Mouse (Mus musculus): ENCODE data around the gene Sept9. TPM values are rescaled to one million over a fixed set of nuclear protein-coding genes. Genes with fewer than 3 reads are reported as not detected.

Sept9 gene
- polyA plus RNA-seq, 1 experiment: 12.2 TPM

- Histone ChIP-seq H3K36me3 (ENCODE audit: control insufficient read depth, insufficient read depth, low read length) (no peaks in the 10 kb centered on the region), H3K4me1 (ENCODE audit: control insufficient read depth, insufficient read depth, low read length) (no peaks in the 10 kb centered on the region), H3K4me3 (ENCODE audit: control insufficient read depth, low read depth, low read length) (no peak overlapping the region), H3K27me3 (ENCODE audit: control insufficient read depth, insufficient read depth, low read length) (no peaks in the 10 kb centered on the region), H3K27ac (ENCODE audit: control insufficient read depth, insufficient read depth, low read depth, low read length) (no peak overlapping the region)
- TF ChIP-seq POLR2A (IDR thresholded peaks at IDR 0.05; ENCODE audit: control insufficient read depth, low read depth, low read length) (no peak), CTCF (IDR thresholded peaks at IDR 0.05; ENCODE audit: control insufficient read depth, insufficient read depth, insufficient replicate concordance, low read depth, low read length) (no peak)
Observed at GRCm38 (mm10) chr11:117218498-117218897, 19.0 kb downstream of the Sept9 start.

- no peak overlapping the region for H3K4me3 ChIP-seq (ENCODE audit: control insufficient read depth, low read depth, low read length)
- no peak overlapping the region for H3K27ac ChIP-seq (ENCODE audit: control insufficient read depth, insufficient read depth, low read depth, low read length)
- H3K27me3 ChIP-seq (ENCODE audit: control insufficient read depth, insufficient read depth, low read length): no peaks in the 10 kb centered on the region
- H3K4me1 ChIP-seq (ENCODE audit: control insufficient read depth, insufficient read depth, low read length): no peaks in the 10 kb centered on the region
- TF ChIP-seq POLR2A (IDR thresholded peaks at IDR 0.05; ENCODE audit: control insufficient read depth, low read depth, low read length): no peak
- no peak for TF ChIP-seq CTCF (IDR thresholded peaks at IDR 0.05; ENCODE audit: control insufficient read depth, insufficient read depth, insufficient replicate concordance, low read depth, low read length)
- no peaks in the 10 kb centered on the region for H3K36me3 ChIP-seq (ENCODE audit: control insufficient read depth, insufficient read depth, low read length)
Observed at GRCm38 (mm10) chr11:117220777-117221176, 21.3 kb downstream of the Sept9 start.

GRCm38 (mm10) chr11:117221182-117221581 lies 21.7 kb downstream of the Sept9 start:
- Histone ChIP-seq H3K36me3 (ENCODE audit: control insufficient read depth, insufficient read depth, low read length) (no peaks in the 10 kb centered on the region), H3K4me3 (ENCODE audit: control insufficient read depth, low read depth, low read length) (no peak overlapping the region), H3K27me3 (ENCODE audit: control insufficient read depth, insufficient read depth, low read length) (no peaks in the 10 kb centered on the region), H3K4me1 (ENCODE audit: control insufficient read depth, insufficient read depth, low read length) (no peaks in the 10 kb centered on the region), H3K27ac (ENCODE audit: control insufficient read depth, insufficient read depth, low read depth, low read length) (no peak overlapping the region)
- TF ChIP-seq CTCF (IDR thresholded peaks at IDR 0.05; ENCODE audit: control insufficient read depth, insufficient read depth, insufficient replicate concordance, low read depth, low read length) (no peak), POLR2A (IDR thresholded peaks at IDR 0.05; ENCODE audit: control insufficient read depth, low read depth, low read length) (no peak)

- Histone ChIP-seq H3K27ac (ENCODE audit: control insufficient read depth, insufficient read depth, low read depth, low read length) (no peak overlapping the region), H3K4me3 (ENCODE audit: control insufficient read depth, low read depth, low read length) (no peak overlapping the region)
Observed at GRCm38 (mm10) chr11:117222899-117223298, 23.4 kb downstream of the Sept9 start.

DNA sequence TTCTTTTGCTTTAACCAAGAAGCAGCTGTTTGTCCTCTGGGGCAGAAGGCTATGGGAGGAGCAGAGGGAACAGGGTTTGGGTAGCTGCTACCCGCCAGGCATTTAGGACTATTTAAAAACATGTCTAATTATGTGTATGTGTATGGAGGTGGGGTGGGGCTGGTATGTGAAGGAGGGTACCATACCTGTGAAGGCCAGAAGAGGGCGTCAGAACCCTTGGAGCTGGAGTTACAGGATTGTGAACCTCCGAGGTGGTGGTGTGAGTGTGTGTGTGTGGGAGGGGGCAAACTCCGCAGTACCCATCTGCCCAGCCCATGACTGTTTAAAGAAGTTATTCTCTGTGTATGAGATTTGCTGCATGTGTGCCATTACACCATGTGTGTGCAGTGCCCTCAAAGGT lies 25.3 kb downstream of the Sept9 start:
- Histone ChIP-seq H3K4me3 (ENCODE audit: control insufficient read depth, low read depth, low read length) (no peak overlapping the region), H3K4me1 (ENCODE audit: control insufficient read depth, insufficient read depth, low read length) (no peaks in the 10 kb centered on the region), H3K27ac (ENCODE audit: control insufficient read depth, insufficient read depth, low read depth, low read length) (no peak overlapping the region), H3K36me3 (ENCODE audit: control insufficient read depth, insufficient read depth, low read length) (no peaks in the 10 kb centered on the region), H3K27me3 (ENCODE audit: control insufficient read depth, insufficient read depth, low read length) (no peaks in the 10 kb centered on the region)
- TF ChIP-seq POLR2A (IDR thresholded peaks at IDR 0.05; ENCODE audit: control insufficient read depth, low read depth, low read length) (no peak), CTCF (IDR thresholded peaks at IDR 0.05; ENCODE audit: control insufficient read depth, insufficient read depth, insufficient replicate concordance, low read depth, low read length) (peak; percentile 29; the same call in 1 of the 2 replicates)

More at GRCm38 (mm10) chr11:117222899-117223298, 23.4 kb downstream of the Sept9 start:
- Histone ChIP-seq H3K27me3 (ENCODE audit: control insufficient read depth, insufficient read depth, low read length) (no peaks in the 10 kb centered on the region), H3K4me1 (ENCODE audit: control insufficient read depth, insufficient read depth, low read length) (no peaks in the 10 kb centered on the region), H3K36me3 (ENCODE audit: control insufficient read depth, insufficient read depth, low read length) (no peaks in the 10 kb centered on the region)
- TF ChIP-seq POLR2A (IDR thresholded peaks at IDR 0.05; ENCODE audit: control insufficient read depth, low read depth, low read length) (no peak), CTCF (IDR thresholded peaks at IDR 0.05; ENCODE audit: control insufficient read depth, insufficient read depth, insufficient replicate concordance, low read depth, low read length) (no peak)

- H3K27ac ChIP-seq (ENCODE audit: control insufficient read depth, insufficient read depth, low read depth, low read length): no peak overlapping the region
Observed at GRCm38 (mm10) chr11:117225531-117226213, 26.2 kb downstream of the Sept9 start.

GRCm38 (mm10) chr11:117226214-117226535 lies 26.7 kb downstream of the Sept9 start:
- no peaks in the 10 kb centered on the region for H3K27me3 ChIP-seq (ENCODE audit: control insufficient read depth, insufficient read depth, low read length)
- H3K27ac ChIP-seq (ENCODE audit: control insufficient read depth, insufficient read depth, low read depth, low read length): no peak overlapping the region
- TF ChIP-seq CTCF (IDR thresholded peaks at IDR 0.05; ENCODE audit: control insufficient read depth, insufficient read depth, insufficient replicate concordance, low read depth, low read length) (no peak), POLR2A (IDR thresholded peaks at IDR 0.05; ENCODE audit: control insufficient read depth, low read depth, low read length) (no peak)
- H3K4me1 ChIP-seq (ENCODE audit: control insufficient read depth, insufficient read depth, low read length): no peaks in the 10 kb centered on the region
- no peaks in the 10 kb centered on the region for H3K36me3 ChIP-seq (ENCODE audit: control insufficient read depth, insufficient read depth, low read length)
- no peak overlapping the region for H3K4me3 ChIP-seq (ENCODE audit: control insufficient read depth, low read depth, low read length)

More at GRCm38 (mm10) chr11:117225531-117226213, 26.2 kb downstream of the Sept9 start:
- Histone ChIP-seq H3K36me3 (ENCODE audit: control insufficient read depth, insufficient read depth, low read length) (no peaks in the 10 kb centered on the region), H3K4me3 (ENCODE audit: control insufficient read depth, low read depth, low read length) (no peak overlapping the region), H3K27me3 (ENCODE audit: control insufficient read depth, insufficient read depth, low read length) (no peaks in the 10 kb centered on the region), H3K4me1 (ENCODE audit: control insufficient read depth, insufficient read depth, low read length) (no peaks in the 10 kb centered on the region)
- no peak for TF ChIP-seq CTCF (IDR thresholded peaks at IDR 0.05; ENCODE audit: control insufficient read depth, insufficient read depth, insufficient replicate concordance, low read depth, low read length)
- no peak for TF ChIP-seq POLR2A (IDR thresholded peaks at IDR 0.05; ENCODE audit: control insufficient read depth, low read depth, low read length)
